10 mouse cellular contexts compared by ENCODE assay signal in the genomic region with DNA sequence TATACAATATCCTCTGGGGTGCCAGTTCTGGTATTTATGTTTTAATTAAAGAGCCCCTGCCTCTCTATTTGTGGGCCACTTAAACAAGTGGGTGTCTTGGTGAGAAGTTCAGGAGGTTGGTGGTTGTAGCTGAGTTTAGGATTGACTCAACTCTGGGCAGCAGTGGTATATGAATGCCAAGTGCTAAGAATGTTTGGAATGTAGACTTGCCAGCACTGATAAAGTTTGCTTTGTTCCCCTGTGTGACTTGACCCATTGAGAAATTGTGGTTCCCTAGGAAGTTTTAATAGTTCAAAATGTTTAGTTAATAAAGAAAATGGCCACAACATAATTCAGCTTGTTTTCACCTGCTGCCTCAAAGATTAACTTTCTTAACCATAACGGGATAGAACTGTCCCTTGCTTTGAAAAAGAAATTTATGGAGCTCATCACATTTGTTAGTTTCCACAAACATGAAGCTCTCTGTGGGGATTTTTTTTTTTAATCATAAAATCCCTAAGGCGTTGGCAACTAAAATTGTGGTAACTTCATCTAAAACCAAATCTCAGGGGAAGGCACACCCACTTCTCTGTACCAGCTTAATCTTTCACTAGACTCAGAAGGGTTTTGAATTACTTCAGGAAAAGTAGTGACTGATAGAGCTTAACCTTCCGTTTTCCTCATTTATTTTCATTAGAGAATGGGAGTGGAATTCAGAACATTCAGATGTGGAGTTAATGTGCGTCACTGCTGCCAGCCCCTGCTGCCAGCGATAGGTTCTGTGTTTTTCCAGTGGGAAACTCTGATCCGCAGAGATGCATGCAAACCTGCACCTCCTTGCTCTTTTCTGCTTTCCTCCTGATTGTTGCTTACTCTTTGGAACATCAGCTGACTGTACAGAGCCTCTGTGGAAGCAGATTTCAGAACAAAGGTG.
A peak's percentile ranks its signal among the peaks of the same experiment; 100 is the strongest.
DNase-seq lines count a peak whose midpoint lies in the region; ATAC-seq and TF ChIP-seq lines count a peak whose summit lies in the region.
"Had no signal": no experiment of that assay in that cellular context is flagged by ENCODE, and none has a peak within 500 bp of the region (broad histone marks: within the 10 kb centered on the region; RNA-seq: fewer than 3 reads in every experiment).

No protein-coding gene starts in this region.

- 0 out of 2 replicates have a peak, but pooled peaks cover 4% of the 10 kb centered on the region for H3K4me1 ChIP-seq in embryonic facial prominence, embryonic 12.5 days
- peaks cover 11% of the 10 kb centered on the region for H3K4me1 ChIP-seq in embryonic facial prominence, embryonic 10.5 days
- H3K4me1 ChIP-seq in heart, embryonic 14.5 days (ENCODE audit: control insufficient read depth in 2 of 2, insufficient read depth in 2 of 2, low read length in 2 of 2), result peaks cover 6 to 34% of the 10 kb centered on the region in 2 experiments

- H3K4me3 ChIP-seq in embryonic facial prominence, embryonic 12.5 days, result no peak overlapping the region
- no peak overlapping the region for H3K4me3 ChIP-seq in embryonic facial prominence, embryonic 10.5 days
- no peak overlapping the region for H3K4me3 ChIP-seq in C2C12 (ENCODE audit: insufficient read depth, poor library complexity, severe bottlenecking)
- H3K4me3 ChIP-seq in heart, embryonic 14.5 days (ENCODE audit: control insufficient read depth in 1 of 2, insufficient read depth in 1 of 2, low read depth in 1 of 2, low read length in 2 of 2), result peak overlapping the region; percentile 19 to 27

- WGBS in embryonic facial prominence, embryonic 12.5 days, result 37% methylated on average over 6 of the region's 6 CpGs
- WGBS in embryonic facial prominence, embryonic 10.5 days, result 51% methylated on average over 6 of the region's 6 CpGs
- WGBS in heart, embryonic 14.5 days, result 12% methylated on average over 6 of the region's 6 CpGs

- no peak for ATAC-seq in embryonic facial prominence, embryonic 12.5 days (ENCODE audit: insufficient number of reproducible peaks, insufficient read depth, low FRiP score, low TSS enrichment)
- peak; percentile 76 for ATAC-seq in heart, embryonic 14.5 days (ENCODE audit: insufficient number of reproducible peaks, insufficient read depth, low FRiP score, low read depth)
- ATAC-seq in granulocyte monocyte progenitor cell, adult 5-6 weeks (replicated peaks; ENCODE audit: poor library complexity, severe bottlenecking), result no peak
- ATAC-seq: CD4-positive, CD25-positive, alpha-beta regulatory T cell, adult 4 months had no signal

- H3K4me2 ChIP-seq in embryonic facial prominence, embryonic 12.5 days (replicated peaks), result no peak overlapping the region
- peak overlapping the region; percentile 62 for H3K4me2 ChIP-seq in heart, embryonic 14.5 days (ENCODE audit: low read length)

- peaks cover 60% of the 10 kb centered on the region for H3K79me2 ChIP-seq in C2C12 (ENCODE audit: control insufficient read depth, insufficient read depth)

- no peak for TF ChIP-seq CTCF in C2C12 (IDR thresholded peaks at IDR 0.05; ENCODE audit: control insufficient read depth, insufficient read depth, insufficient read length)

- peaks cover 34% of the 10 kb centered on the region for H3K79me3 ChIP-seq in C2C12 (ENCODE audit: low read depth)

- H3K27me3 ChIP-seq in embryonic facial prominence, embryonic 12.5 days, result no peaks in the 10 kb centered on the region
- no peaks in the 10 kb centered on the region for H3K27me3 ChIP-seq in embryonic facial prominence, embryonic 10.5 days (replicated peaks; ENCODE audit: low read depth, poor library complexity, severe bottlenecking)
- no peaks in the 10 kb centered on the region for H3K27me3 ChIP-seq in C2C12 (ENCODE audit: control insufficient read depth, insufficient read depth, insufficient read length)
- no peaks in the 10 kb centered on the region for H3K27me3 ChIP-seq in heart, embryonic 14.5 days (ENCODE audit: control insufficient read depth, insufficient read depth, low read length)

- no peaks in the 10 kb centered on the region for H3K9me3 ChIP-seq in embryonic facial prominence, embryonic 12.5 days
- H3K9me3 ChIP-seq in embryonic facial prominence, embryonic 10.5 days, result no peaks in the 10 kb centered on the region
- H3K9me3 ChIP-seq in heart, embryonic 14.5 days (ENCODE audit: control insufficient read depth, low read length), result no peaks in the 10 kb centered on the region

- H3K9ac ChIP-seq in embryonic facial prominence, embryonic 12.5 days, result no peak overlapping the region
- peak overlapping the region; percentile 65 for H3K9ac ChIP-seq in heart, embryonic 14.5 days (ENCODE audit: low read length)

- H3ac ChIP-seq in C2C12 (ENCODE audit: control insufficient read depth, insufficient read length, low read depth), result peak overlapping the region; percentile 23

- intact Hi-C loops in left cerebral cortex, postnatal 14 days (cut with DNase I), result no loop called here

- DNase-seq in embryonic facial prominence, embryonic 10.5 days (ENCODE audit: low spot score), result no peak
- peak; percentile 53 to 75 for DNase-seq in kidney, postnatal 25 days
- DNase-seq in cerebellum, postnatal 10 days, result no peak
- DNase-seq in left cerebral cortex, postnatal 14 days (ENCODE audit: low spot score in 2 of 2), result no peak
- DNase-seq: right cerebral cortex, adult 18-20 months had no signal

- H3K27ac ChIP-seq in embryonic facial prominence, embryonic 12.5 days, result 0 out of 2 replicates have a peak overlapping the region, but pooled peaks have one; percentile 37
- no peak overlapping the region for H3K27ac ChIP-seq in embryonic facial prominence, embryonic 10.5 days (replicated peaks)
- peak overlapping the region; percentile 89 to 90 for H3K27ac ChIP-seq in heart, embryonic 14.5 days (replicated peaks in 1 of 2; ENCODE audit: control insufficient read depth in 1 of 2, insufficient read depth in 1 of 2, low read depth in 2 of 2, low read length in 2 of 2)

- H3K36me3 ChIP-seq in embryonic facial prominence, embryonic 12.5 days, result no peaks in the 10 kb centered on the region
- peaks cover 6% of the 10 kb centered on the region for H3K36me3 ChIP-seq in embryonic facial prominence, embryonic 10.5 days (replicated peaks)
- peaks cover 15% of the 10 kb centered on the region for H3K36me3 ChIP-seq in C2C12 (ENCODE audit: control insufficient read depth, insufficient read depth)
- H3K36me3 ChIP-seq in heart, embryonic 14.5 days (ENCODE audit: control insufficient read depth, insufficient read depth, low read length), result peaks cover 8% of the 10 kb centered on the region

TF ChIP-seq in C2C12, 6 proteins besides CTCF, POLR2A, EP300 and RAD21:
- TF ChIP-seq CEBPB (IDR thresholded peaks at IDR 0.05; ENCODE audit: low read depth), result peak; percentile 74
- no peak for TF ChIP-seq MYOD1 (IDR thresholded peaks at IDR 0.05; ENCODE audit: control insufficient read depth, insufficient read length, low read depth)
- TF ChIP-seq FOSL1 (IDR thresholded peaks at IDR 0.05; ENCODE audit: insufficient read depth, low read length, poor library complexity, severe bottlenecking), result peak; percentile 7
TF ChIP-seq in C2C12: peak in this region for 2.

Comparison
In these comparisons a context has a peak if more than half of its experiments do, and no peak if none do; other contexts are left out.
1. H3K4me3 ChIP-seq: peak in heart, embryonic 14.5 days (2 of 2); none in embryonic facial prominence, embryonic 12.5 days (single experiment), embryonic facial prominence, embryonic 10.5 days (single experiment) and C2C12 (single experiment).
2. DNase-seq: peak in kidney, postnatal 25 days (2 of 2); none in embryonic facial prominence, embryonic 10.5 days (single experiment), cerebellum, postnatal 10 days (0 of 2) and left cerebral cortex, postnatal 14 days (0 of 2).